Mouse (Mus musculus): Measurements from ENCODE around the gene Oxtr. TPM values are rescaled to one million over a fixed set of nuclear protein-coding genes. Genes with fewer than 3 reads are reported as not detected.

Gene Oxtr
- total RNA-seq, 2 experiments from 2014 or later: 0.15 to 0.88 TPM

GRCm38 (mm10) chr6:112488821-112489180, 942 bp downstream of the Oxtr start:
- no peak for DNase-seq

- DNase-seq: no peak
Measured at GRCm38 (mm10) chr6:112487993-112488392, 1.8 kb downstream of the Oxtr start.

DNA sequence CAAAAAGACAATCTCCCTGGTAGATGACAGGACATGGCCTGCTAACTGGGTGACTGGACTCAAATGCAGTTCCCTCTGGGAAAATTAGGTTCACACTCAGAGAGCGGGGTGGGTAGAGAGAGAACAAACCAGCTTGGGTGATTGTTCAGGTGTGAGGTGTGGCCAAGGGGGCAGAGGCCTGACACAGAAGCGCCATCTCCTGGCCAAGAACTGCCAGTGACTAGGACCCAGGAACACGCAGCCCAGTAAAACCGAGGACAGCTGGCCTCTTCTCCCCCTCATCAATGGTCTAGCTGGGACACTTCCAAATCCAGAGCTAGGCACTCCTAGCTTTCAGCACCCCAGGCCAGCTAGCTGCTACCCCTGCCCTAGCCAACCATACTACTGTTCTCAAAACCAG, 5.4 kb downstream of the Oxtr start:
- DNase-seq: no peak

DNA sequence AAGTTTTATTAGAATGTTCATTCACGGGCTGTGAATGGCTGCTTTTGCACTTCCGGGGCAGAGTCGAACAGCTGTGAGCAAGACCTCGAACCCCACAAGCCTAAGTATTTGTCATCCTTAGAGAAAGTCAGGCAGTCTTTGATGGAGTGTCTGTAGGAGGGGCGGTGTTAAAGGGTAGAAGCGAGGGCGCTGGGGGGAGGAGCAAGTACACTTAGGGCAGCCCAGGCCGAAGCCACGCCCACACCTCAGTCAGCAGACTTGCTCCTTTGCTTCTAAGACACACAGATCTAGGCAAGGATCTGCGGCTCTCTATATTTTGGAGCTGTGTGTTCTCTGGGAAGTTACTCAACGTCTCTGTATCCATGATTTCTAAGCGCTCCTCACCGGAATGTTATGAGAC, 9.9 kb downstream of the Oxtr start:
- no peak for DNase-seq

DNA sequence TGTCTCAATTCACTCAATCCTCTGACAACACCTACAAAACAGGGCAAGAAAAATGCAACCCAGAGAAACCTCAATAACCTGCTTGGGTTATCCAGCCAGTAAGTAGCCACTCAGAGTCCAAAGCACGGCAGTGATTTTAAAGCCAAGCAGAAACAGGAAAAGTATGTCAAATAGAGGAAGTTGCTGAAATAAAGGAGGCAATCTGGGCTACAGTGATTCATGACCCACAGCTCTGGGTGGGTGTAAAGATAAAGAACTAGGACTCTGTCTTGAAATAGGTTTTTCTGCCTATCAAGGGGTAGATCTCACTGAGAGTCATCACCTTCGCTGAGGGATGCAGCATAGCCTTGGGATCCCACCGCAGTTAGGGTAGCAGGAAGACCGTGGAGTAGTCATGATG, 18.1 kb downstream of the Oxtr start:
- DNase-seq: no peak

DNA sequence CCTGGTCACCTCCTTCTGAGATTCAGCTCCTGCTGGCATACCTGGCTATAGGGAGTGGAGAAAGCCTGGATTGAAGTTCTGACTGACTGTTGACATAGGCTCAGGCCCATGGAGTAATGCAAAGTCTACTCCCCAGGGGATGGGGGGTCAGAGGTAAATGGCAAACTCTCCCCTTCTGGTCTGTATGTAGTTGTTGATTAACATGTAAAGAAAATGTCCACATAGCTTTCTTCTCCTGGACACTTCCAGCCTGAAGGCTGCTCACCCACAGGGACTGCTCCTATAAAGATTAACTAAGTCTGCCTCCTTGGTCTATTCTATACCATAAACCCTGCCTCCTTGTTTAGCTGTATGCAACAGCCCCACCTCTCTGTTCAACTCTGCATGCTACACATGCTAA, 23.7 kb downstream of the Oxtr start:
- DNase-seq: no peak

DNA sequence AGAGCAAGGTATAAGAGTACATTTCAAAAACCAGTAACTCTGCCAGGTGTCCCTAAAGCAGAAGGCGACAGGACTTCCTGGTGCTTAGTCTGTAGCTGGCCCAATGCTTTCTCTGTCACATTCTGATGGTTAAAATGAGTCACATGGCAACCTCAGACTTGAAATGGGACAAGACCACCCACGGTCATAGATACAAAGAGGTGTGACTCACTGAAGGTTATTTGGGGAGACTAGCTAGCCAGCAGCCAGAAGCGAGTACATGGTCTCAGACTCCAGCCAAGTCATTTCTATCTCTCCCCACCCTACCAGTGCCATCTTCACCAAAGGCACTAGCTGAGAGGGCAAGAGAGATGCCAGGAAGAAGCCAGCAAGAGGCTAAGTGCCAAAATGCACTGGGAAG, 24.3 kb downstream of the Oxtr start:
- peak; percentile 36 for DNase-seq

DNA sequence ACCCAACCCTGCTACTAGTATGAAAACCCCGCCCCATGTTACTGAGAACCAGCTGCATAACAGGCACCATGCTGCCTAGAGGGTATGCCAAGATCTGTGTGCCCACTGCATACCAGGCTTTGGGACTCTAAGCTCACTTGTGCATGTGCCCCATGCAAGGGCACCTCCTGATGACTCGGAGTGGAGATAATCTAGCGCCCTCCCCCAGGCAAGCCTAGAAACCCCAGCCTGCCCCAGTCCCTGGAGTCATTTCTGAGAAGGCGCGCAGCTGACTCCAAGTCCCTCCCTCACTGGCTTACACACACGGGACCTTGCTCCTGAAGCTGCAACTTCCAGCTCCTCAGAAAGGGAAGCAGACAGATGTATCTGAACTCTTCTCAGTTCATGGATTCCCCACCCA, 26.4 kb downstream of the Oxtr start:
- DNase-seq: peak; percentile 30

DNA sequence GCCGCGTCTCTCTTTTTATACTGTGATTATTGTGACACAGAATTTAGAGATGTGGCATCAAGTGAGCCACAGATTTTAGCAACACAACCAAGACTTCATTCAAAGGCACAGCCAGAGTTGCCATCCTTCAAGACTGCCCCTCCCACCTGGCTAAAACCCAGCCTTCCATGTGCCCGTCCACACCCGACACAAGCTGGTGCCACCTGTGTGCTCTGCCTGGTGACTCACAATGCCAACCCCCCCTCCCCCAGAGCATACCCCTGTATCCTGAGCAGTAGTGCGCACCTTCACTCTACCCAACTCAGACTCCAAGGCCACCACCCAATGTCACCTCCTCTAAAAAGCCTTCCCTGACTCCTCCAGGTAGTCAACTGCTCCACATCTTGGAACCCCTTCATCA, 28.3 kb downstream of the Oxtr start:
- DNase-seq: no peak

GRCm38 (mm10) chr6:112459341-112459749, 30.4 kb downstream of the Oxtr start, which contains the start of gene Cav3:
TSS of gene Cav3 (plus strand) at chr6:112459505.
- DNase-seq: peak; percentile 64

DNA sequence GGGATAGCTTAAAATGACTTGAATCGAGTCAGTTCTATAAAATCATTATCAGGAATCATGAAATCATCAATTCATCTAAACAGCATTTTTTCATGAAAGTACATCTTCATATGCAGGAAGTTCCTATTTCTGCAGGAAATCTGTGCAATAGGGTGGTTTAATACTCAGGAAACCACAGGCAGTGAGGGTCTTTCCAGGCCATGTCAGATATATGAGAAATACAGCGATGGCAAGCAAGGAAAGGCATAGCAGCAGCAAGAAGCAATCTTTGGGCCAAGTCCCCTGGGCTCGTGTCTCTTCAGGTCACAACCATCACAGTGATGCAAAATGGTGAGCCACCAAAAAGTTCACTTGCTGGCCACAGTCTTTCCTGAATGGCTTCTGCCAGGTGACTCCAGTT, 44.1 kb downstream of the Oxtr start:
- DNase-seq: no peak

- DNase-seq: no peak
Measured at GRCm38 (mm10) chr6:112426018-112426732, 63.6 kb downstream of the Oxtr start.

GRCm38 (mm10) chr6:112423746-112424501, 65.8 kb downstream of the Oxtr start:
- DNase-seq: no peak

Other genes with a start within 250 kb of the Oxtr start
- 100 to 1,000 TPM in 1 of 2 experiments, 10 to 100 TPM in 1; 98.2 to 394 TPM for gene Lmcd1, start 216.2 kb downstream of the Oxtr start, total RNA-seq (2021)
- 1 to 10 TPM in 1 of 2 experiments, under 1 TPM in 1; 0.78 to 1.4 TPM for gene Ssu2, start 101.9 kb downstream of the Oxtr start, total RNA-seq (2021)
- gene Cav3, start 30.4 kb downstream of the Oxtr start, total RNA-seq (2021): 100 to 1,000 TPM in 1 of 2 experiments, 10 to 100 TPM in 1; 82.3 to 109 TPM
- gene Rad18, start 206.7 kb upstream of the Oxtr start, total RNA-seq (2021): 1 to 10 TPM in 1 of 2 experiments, under 1 TPM in 1; 0.54 to 1.6 TPM